Mouse (Mus musculus) embryonic facial prominence, embryonic 13.5 days (tissue): Measurements from ENCODE around the gene Acot7. TPM values are rescaled to one million over a fixed set of nuclear protein-coding genes. Genes with fewer than 3 reads are reported as not detected.
A peak's percentile ranks its signal among the peaks of the same experiment; 100 is the strongest.

ENCODE experiments used
- ATAC-seq: fragments of 200-750 bp; cut with Nextera tagmentation; 2 replicates; pipeline ENCODE4 v1.8.0; 2017; ENCODE audit warnings: low read depth; ENCODE audit not compliant: insufficient number of reproducible peaks, insufficient read depth, low FRiP score, low TSS enrichment
- H3K27ac ChIP-seq: fragments of 300-500 bp; sonication (generic); 2 replicates; pipeline ENCODE4 v1.5.1; 2015; ENCODE audit warnings: moderate library complexity, mild to moderate bottlenecking, inconsistent platforms
- H3K27me3 ChIP-seq: fragments of 300-500 bp; sonication (generic); 2 replicates; pipeline ENCODE4 v1.6.1; 2015; ENCODE audit warnings: mild to moderate bottlenecking, inconsistent platforms
- H3K36me3 ChIP-seq: fragments of 300-500 bp; sonication (generic); 2 replicates; pipeline ENCODE4 v1.6.1; 2015; ENCODE audit warnings: mild to moderate bottlenecking, inconsistent platforms
- H3K4me1 ChIP-seq: fragments of 300-500 bp; sonication (generic); 2 replicates; pipeline ENCODE4 v1.6.1; 2015; ENCODE audit warnings: inconsistent platforms
- H3K4me2 ChIP-seq: fragments of 300-500 bp; sonication (generic); 2 replicates; pipeline ENCODE4 v1.6.1; 2015; ENCODE audit warnings: moderate library complexity, mild to moderate bottlenecking, inconsistent platforms
- H3K4me3 ChIP-seq: fragments of 300-500 bp; sonication (generic); 2 replicates; pipeline ENCODE4 v1.5.1; 2015; ENCODE audit warnings: mild to moderate bottlenecking, inconsistent platforms
- H3K9ac ChIP-seq: fragments of 300-500 bp; sonication (generic); 2 replicates; pipeline ENCODE4 v1.6.1; 2015; ENCODE audit warnings: mild to moderate bottlenecking, inconsistent platforms
- H3K9me3 ChIP-seq: fragments of 300-500 bp; sonication (generic); 2 replicates; pipeline ENCODE4 v1.6.1; 2016; ENCODE audit warnings: inconsistent platforms
- WGBS: fragments of 180-500 bp; shearing (Covaris S2); methylation state at CpG from one replicate; pipeline ENCODE4 v1.1.7; 2015; ENCODE audit warnings: mixed read lengths; 5-methylcytosine and 5-hydroxymethylcytosine counted together
- polyA plus RNA-seq: library from polyadenylated mRNA; unstranded; fragments of >200 nt; fragmentation: Nextera tagmentation; extraction: Ambion mirVana; gene quantifications from 2 replicates; pipeline ENCODE4 v1.2.1, GENCODE M21; 2015

The Acot7 gene
- polyA plus RNA-seq, 1 experiment from 2014 or later, result 48.5 TPM

- Histone ChIP-seq H3K9me3 (no peaks in the 10 kb centered on the region), H3K9ac (no peak overlapping the region), H3K4me3 (peak overlapping the region; percentile 41; the same call in 1 of the 2 replicates), H3K36me3 (peaks cover 15% of the 10 kb centered on the region), H3K27ac (no peak overlapping the region), H3K27me3 (peaks cover 74% of the 10 kb centered on the region), H3K4me2 (peak overlapping the region; percentile 67), H3K4me1 (peaks cover 28% of the 10 kb centered on the region)
- 2% methylated on average over 14 of the region's 14 CpGs for WGBS
- ATAC-seq, result no peak
These were observed 134.3 kb downstream of the Acot7 start for GRCm38 (mm10) chr4:152312186-152312585.

DNA sequence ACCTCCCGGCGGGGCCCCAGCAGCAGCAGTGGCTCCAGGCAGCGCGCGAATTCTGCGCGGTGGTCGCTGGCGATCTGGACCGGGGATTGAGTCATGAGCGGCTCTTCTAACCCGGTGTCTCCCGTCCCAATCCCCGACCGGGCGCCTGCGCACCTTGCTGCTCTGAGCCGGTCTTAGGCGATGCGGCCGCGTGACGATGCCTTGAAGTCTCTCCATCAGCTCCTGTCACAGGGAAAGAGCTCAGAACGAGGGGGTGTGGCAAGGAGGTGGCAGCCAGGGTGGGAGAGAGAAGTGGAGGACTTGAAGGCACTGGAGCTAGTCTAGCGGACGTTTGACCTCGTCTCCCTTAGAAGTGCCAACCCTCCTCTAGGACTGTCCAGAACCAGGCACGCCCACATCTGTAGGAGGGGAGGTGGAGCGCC, 135.3 kb downstream of the Acot7 start:
- under 1% methylated on average over 29 of the region's 29 CpGs for WGBS
- H3K9ac ChIP-seq, result peak overlapping the region; percentile 47

DNA sequence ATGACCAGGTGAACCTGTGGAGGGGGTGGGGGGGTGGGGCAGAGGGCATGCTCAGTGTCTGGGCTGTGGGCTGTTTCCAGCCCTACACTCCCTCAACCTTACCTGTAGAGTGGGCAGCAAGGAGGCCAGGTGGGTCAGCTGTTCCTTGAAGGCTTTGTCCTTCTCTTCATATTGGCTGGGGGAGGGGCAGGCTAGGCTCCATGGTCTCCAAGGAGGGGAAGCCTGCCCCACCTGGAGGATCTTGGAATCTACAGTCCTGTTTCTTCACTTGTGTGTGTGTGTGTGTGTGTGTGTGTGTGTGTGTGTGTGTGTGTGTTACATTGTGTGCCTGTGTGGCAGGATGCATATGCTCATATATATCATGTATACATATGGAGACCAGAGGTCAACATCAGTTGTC, 136.0 kb downstream of the Acot7 start:
- no peak overlapping the region for H3K4me3 ChIP-seq
- H3K9ac ChIP-seq, result no peak overlapping the region
- peak overlapping the region; percentile 67 for H3K4me2 ChIP-seq
- no peaks in the 10 kb centered on the region for H3K9me3 ChIP-seq
- H3K27me3 ChIP-seq, result peaks cover 92% of the 10 kb centered on the region
- peaks cover 5% of the 10 kb centered on the region; the same call in 1 of the 2 replicates for H3K36me3 ChIP-seq
- no peak for ATAC-seq
- peaks cover 35% of the 10 kb centered on the region for H3K4me1 ChIP-seq
- H3K27ac ChIP-seq, result no peak overlapping the region

More for the DNA sequence above, 135.3 kb downstream of the Acot7 start:
- H3K36me3 ChIP-seq, result peaks cover 12% of the 10 kb centered on the region
- H3K4me1 ChIP-seq, result peaks cover 28% of the 10 kb centered on the region
- ATAC-seq, result peak; percentile 67
- no peaks in the 10 kb centered on the region for H3K9me3 ChIP-seq
- H3K4me2 ChIP-seq, result peak overlapping the region; percentile 67
- H3K27ac ChIP-seq, result no peak overlapping the region
- peak overlapping the region; percentile 41 for H3K4me3 ChIP-seq
- peaks cover 85% of the 10 kb centered on the region for H3K27me3 ChIP-seq

DNA sequence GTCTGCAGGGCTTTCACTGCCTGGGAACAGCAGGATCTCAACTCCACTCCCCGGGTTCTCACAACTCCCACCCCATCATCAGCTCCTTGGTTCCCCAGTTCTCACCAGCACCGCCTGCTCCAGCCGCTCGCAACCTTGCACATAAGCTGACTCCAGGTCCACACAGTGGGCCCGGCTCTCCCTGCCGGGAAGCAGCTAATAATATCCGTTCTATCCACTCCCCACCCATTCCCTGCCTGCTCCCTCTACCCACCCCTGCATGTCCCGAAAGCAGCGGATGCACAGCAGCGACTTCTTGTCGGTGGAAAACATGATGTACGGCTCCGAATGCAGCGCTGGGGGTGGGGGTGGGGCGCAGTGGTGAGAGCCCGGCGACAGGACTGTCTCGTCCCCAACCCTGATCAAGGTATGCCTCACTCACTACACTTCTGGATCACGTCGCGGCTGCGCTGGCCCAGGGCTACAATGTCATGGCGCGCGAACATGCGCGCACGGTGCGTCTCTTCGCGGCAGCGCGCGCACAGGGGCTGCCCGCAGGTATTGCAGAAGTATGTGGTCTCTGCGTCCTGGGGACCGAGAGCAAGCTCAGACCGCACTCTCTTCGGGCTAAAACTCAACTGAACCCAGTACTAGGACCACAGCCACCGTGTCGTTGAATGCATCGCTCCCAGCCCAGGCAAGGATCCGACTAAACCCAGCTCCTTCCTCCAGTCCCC, 137.7 kb downstream of the Acot7 start:
- no peaks in the 10 kb centered on the region for H3K9me3 ChIP-seq
- ATAC-seq, result no peak
- no peaks in the 10 kb centered on the region for H3K36me3 ChIP-seq
- no peak overlapping the region for H3K9ac ChIP-seq
- peaks cover 36% of the 10 kb centered on the region for H3K4me1 ChIP-seq
- no peak overlapping the region for H3K27ac ChIP-seq
- under 1% methylated on average over 43 of the region's 43 CpGs for WGBS
- H3K4me2 ChIP-seq, result peak overlapping the region; percentile 58
- peaks cover 85% of the 10 kb centered on the region for H3K27me3 ChIP-seq
- H3K4me3 ChIP-seq, result peak overlapping the region; percentile 33

DNA sequence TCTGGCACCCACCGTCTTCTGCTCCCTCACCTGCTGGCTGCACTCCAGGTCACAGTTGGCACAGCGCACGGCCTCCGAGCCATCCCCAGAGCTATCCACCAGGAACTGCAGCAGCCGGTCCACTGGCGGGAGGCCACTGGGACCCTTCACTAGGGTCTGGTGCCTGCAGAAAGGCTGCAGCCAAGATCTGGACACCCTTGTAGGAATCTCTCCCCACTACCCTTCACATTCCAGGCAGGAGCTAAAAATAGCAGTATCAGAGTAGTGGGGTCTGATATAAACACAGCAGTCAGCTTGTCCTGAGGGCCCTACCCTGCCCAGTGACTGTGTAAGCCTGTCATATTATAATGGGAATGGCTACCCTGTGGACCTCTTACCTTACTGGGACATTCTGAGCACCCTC, 139.7 kb downstream of the Acot7 start:
- WGBS, result 76% methylated on average over 6 of the region's 6 CpGs
- peaks cover 65% of the 10 kb centered on the region for H3K27me3 ChIP-seq
- no peak overlapping the region for H3K9ac ChIP-seq
- H3K36me3 ChIP-seq, result no peaks in the 10 kb centered on the region
- no peak overlapping the region for H3K4me2 ChIP-seq
- H3K4me1 ChIP-seq, result peaks cover 29% of the 10 kb centered on the region
- no peaks in the 10 kb centered on the region for H3K9me3 ChIP-seq
- no peak for ATAC-seq
- no peak overlapping the region for H3K4me3 ChIP-seq
- H3K27ac ChIP-seq, result no peak overlapping the region

DNA sequence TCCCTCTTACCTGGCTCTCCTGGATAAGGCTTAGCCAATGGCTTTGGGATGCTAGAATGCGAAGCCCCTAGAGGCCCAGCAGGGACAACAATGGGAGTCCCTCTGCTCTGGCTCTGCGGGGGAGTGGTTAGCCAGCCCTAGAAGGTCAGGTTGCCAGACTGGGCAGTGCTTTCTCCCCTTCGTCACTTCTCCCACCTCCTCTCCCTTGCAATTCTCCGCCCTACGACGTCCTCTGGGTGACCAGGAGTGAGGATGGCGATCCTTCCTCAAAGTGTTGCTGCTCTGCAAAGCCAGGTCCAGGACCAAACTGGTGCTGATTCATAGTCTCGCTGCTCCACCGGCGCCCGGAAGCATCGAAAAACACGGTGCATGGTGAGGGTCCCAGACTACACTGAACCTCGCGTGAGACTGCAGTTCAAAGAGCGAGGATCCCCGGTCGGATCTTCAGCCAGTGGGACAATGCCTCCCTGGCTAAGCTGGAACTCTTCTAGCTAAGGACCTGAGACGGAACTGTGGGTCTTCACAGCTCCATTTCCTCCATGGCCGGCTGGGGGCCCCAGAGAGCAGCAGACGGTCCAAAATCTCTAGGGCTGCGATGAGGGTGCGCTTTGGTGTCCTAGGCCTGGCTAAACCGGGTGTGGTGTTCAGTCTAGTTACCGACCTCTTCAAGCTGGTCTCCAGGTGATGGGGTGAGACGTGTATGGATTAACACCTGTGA, 140.7 kb downstream of the Acot7 start, which contains the start of gene Rnf207:
Gene Rnf207, minus strand, starts transcription at position 477 of the 718 bp plus-strand sequence.
- Histone ChIP-seq H3K9ac (peak within 1 kb of the TSS; percentile 51), H3K27ac (no peak within 1 kb of the TSS), H3K27me3 (peaks cover 54% of the 10 kb centered on the region), H3K9me3 (no peaks in the 10 kb centered on the region), H3K4me3 (peak within 1 kb of the TSS; percentile 26), H3K36me3 (no peaks in the 10 kb centered on the region), H3K4me2 (peak within 1 kb of the TSS; percentile 48), H3K4me1 (peaks cover 19% of the 10 kb centered on the region)
- ATAC-seq, result no peak
- 4% methylated on average over 26 of the region's 26 CpGs for WGBS

Other genes with a start within 250 kb of the Acot7 start
- gene Dnajc11, start 244.4 kb upstream of the Acot7 start, polyA plus RNA-seq, result 63.0 and 71.4 TPM in 2 replicates
- 56.3 and 61.2 TPM in 2 replicates for gene Thap3, start 189.1 kb upstream of the Acot7 start, polyA plus RNA-seq
- 38.0 and 38.1 TPM in 2 replicates for gene Phf13, start 181.9 kb upstream of the Acot7 start, polyA plus RNA-seq
- 10.1 TPM in 2 replicates for gene Klhl21, start 169.3 kb upstream of the Acot7 start, polyA plus RNA-seq
- 17.5 and 22.9 TPM in 2 replicates for gene Zbtb48, start 150.5 kb upstream of the Acot7 start, polyA plus RNA-seq
- 0.55 and 0.59 TPM in 2 replicates for gene Tas1r1, start 139.6 kb upstream of the Acot7 start, polyA plus RNA-seq
- 34.4 and 34.8 TPM in 2 replicates for gene Nol9, start 138.8 kb upstream of the Acot7 start, polyA plus RNA-seq
- 19.5 and 22.2 TPM in 2 replicates for gene Plekhg5, start 105.6 kb upstream of the Acot7 start, polyA plus RNA-seq
- 1.1 and 1.5 TPM in 2 replicates for gene Tnfrsf25, start 62.2 kb upstream of the Acot7 start, polyA plus RNA-seq
- 3.4 and 5.9 TPM in 2 replicates for gene Espn, start 25.8 kb upstream of the Acot7 start, polyA plus RNA-seq
- gene Hes2, start 19.3 kb upstream of the Acot7 start, polyA plus RNA-seq, result 0.10 TPM in 1 of 2 replicates, not detected in the other
- 11.1 TPM in 2 replicates for gene Gpr153, start 96.1 kb downstream of the Acot7 start, polyA plus RNA-seq
- gene Hes3, start 113.5 kb downstream of the Acot7 start, polyA plus RNA-seq, result not detected in 2 replicates
- 23.5 and 26.6 TPM in 2 replicates for gene Icmt, start 119.1 kb downstream of the Acot7 start, polyA plus RNA-seq
- 0.72 and 1.3 TPM in 2 replicates for gene Rnf207, start 140.9 kb downstream of the Acot7 start, polyA plus RNA-seq
- 447 and 449 TPM in 2 replicates for gene Rpl22, start 147.6 kb downstream of the Acot7 start, polyA plus RNA-seq
- 2.5 and 2.6 TPM in 2 replicates for gene Chd5, start 160.5 kb downstream of the Acot7 start, polyA plus RNA-seq